Mouse (Mus musculus) myocyte (in vitro differentiated cells): ENCODE measurements around the gene Rnf4.

ENCODE experiments used
- E2F4 ChIP-seq: IDR thresholded peaks from one replicate; pipeline ENCODE4 v1.6.1; 2011; ENCODE audit warnings: mild to moderate bottlenecking, control low read depth, moderate library complexity; ENCODE audit not compliant: insufficient read depth
- MYOD1 ChIP-seq, 3 experiments: IDR thresholded peaks; one replicate each; pipeline ENCODE4 v1.6.1; 2011; ENCODE audit warnings: control low read depth in 2 of 3, low read depth in 2 of 3, mild to moderate bottlenecking in 2 of 3, moderate library complexity in 1 of 3; ENCODE audit not compliant: insufficient read length in 2 of 3, control insufficient read depth in 1 of 3
- POLR2A ChIP-seq: IDR thresholded peaks from one replicate; pipeline ENCODE4 v1.6.1; 2011; ENCODE audit warnings: low read depth, mild to moderate bottlenecking, control low read depth, moderate library complexity; ENCODE audit not compliant: insufficient read length
- TCF12 ChIP-seq: IDR thresholded peaks from one replicate; pipeline ENCODE4 v1.6.1; 2011; ENCODE audit warnings: mild to moderate bottlenecking, control low read depth; ENCODE audit not compliant: poor library complexity, insufficient read depth, severe bottlenecking
- USF1 ChIP-seq: IDR thresholded peaks from one replicate; pipeline ENCODE4 v1.6.1; 2011; ENCODE audit warnings: low read depth, mild to moderate bottlenecking, control low read depth, moderate library complexity

DNA sequence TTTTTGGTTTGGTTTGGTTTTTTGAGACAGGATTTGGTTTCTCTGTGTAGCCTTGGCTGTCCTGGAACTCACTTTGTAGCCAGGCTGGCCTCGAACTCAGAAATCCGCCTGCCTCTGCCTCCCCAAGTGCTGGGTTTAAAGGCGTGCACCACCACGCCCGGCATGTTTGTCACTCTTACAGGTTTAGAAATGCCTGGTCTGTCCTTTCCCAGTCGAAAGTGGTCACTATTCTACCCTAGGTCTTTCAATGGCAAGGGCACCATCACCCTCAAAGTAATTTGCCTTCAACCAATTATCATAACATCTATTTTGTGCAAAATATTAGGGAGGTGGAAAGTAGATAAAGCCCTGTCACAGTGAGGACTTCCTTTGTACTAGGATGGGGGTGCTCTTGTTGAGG is 4.2 kb downstream of the Rnf4 start:
- no peak for TF ChIP-seq POLR2A
- no peak for TF ChIP-seq MYOD1 (IDR thresholded peaks at IDR 0.05; ENCODE audit: control insufficient read depth in 1 of 3, insufficient read length in 2 of 3, low read depth in 2 of 3)
- TF ChIP-seq E2F4, result no peak
- no peak for TF ChIP-seq TCF12
- no peak for TF ChIP-seq USF1
